Mouse (Mus musculus) small intestine, adult 2 months (tissue): ENCODE results near the gene Cfap52.

Experiments used
- CTCF ChIP-seq: fragments of 200-500 bp; IDR thresholded peaks from 2 replicates; pipeline ENCODE4 v1.5.1; 2012; ENCODE audit warnings: low read depth, mild to moderate bottlenecking, control low read depth, inconsistent platforms, low read length, moderate library complexity, mixed read lengths; ENCODE audit not compliant: insufficient replicate concordance, insufficient read length; ENCODE audit errors: extremely low read depth
- POLR2A ChIP-seq: fragments of 200-500 bp; IDR thresholded peaks from 2 replicates; pipeline ENCODE4 v1.6.1; 2012; ENCODE audit warnings: low read depth, mild to moderate bottlenecking, control low read depth, inconsistent platforms, low read length, moderate library complexity

DNA sequence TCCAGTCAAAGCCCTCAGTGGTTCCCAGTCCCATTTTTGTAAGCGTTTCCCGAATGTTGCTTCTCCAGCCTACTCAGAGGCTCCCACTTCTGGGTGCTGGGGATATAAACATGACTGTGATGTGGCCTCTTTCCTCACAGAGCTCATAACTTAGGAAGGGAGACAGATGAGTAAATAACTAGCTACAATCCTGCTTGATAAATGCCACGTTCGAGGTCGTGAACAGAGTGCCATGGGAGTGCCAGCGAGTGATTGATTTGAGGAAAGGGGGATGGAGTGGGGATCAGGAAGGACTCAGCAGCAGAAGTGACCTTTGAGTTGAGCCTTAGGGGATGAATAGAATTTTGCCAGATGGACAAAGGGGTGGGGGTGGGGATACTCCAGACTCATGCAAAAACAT, 42.2 kb upstream of the Cfap52 start:
- TF ChIP-seq CTCF (no peak), POLR2A (no peak)
